Mouse (Mus musculus) lung, adult 2 months (tissue): ENCODE data around the gene Ttc3.

ENCODE experiments used
- CTCF ChIP-seq: fragments of 200-500 bp; IDR thresholded peaks from 2 replicates; pipeline ENCODE4 v1.5.1; 2011; ENCODE audit warnings: mild to moderate bottlenecking, low read length, control low read depth; ENCODE audit not compliant: insufficient read depth
- POLR2A ChIP-seq: fragments of 200-500 bp; IDR thresholded peaks from 2 replicates; pipeline ENCODE4 v1.6.1; 2011; ENCODE audit warnings: low read depth, mild to moderate bottlenecking, control low read depth, low read length, borderline replicate concordance; ENCODE audit errors: extremely low read depth

DNA sequence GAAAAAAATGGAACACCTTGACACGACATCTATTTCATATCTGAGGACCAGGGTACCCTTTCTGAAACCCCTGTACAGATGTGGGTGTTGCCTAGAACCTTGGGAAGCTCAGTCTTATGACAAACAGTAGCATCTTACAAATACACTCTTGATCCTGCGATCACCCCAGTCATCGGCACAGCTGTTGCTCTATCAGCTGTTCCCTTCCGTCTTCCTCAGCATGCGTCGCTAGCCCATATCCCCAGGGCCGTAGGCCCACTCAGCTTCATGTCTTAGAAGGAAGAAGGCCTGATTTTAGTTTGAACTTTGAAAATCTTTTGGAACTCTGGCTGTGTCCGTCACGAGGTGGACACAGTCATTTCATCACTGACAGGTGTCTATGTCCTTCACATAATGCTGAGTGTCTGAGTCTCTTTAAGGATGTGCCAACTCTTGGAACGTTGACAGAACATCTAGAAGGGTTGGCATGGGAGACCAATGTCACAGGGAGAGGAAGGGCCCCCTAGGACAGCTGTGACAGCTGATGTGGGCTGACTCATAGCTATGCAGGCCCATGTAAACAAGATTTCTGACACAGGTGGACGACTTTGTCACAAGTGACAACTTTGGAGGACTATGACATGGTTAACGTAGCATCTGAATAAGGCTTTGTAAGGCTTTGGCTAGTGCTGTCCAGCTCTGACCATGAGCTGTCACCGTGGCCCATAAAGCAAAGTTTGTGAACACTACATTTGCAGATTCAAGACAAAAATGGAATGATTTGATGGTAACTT is 9.7 kb upstream of the Ttc3 start:
- TF ChIP-seq POLR2A: no peak
- TF ChIP-seq CTCF: no peak
